Mouse (Mus musculus): Measurements from ENCODE around the gene Pabpc1l.

GRCm38 (mm10) chr2:164002637-164003036, 22.6 kb upstream of the Pabpc1l start:
- TF ChIP-seq POLR2A (IDR thresholded peaks at IDR 0.05; ENCODE audit: borderline replicate concordance, insufficient read depth, low read length) (no peak), CTCF (IDR thresholded peaks at IDR 0.05; ENCODE audit: borderline replicate concordance, insufficient read depth, low read depth, low read length) (no peak)

All from cerebellum, adult 2 months (tissue).